Mouse (Mus musculus) kidney, adult 2 months (tissue): Measurements from ENCODE around the gene Ring1.

Experiments used
- CTCF ChIP-seq: fragments of 200-500 bp; conservative IDR thresholded peaks from 2 replicates; pipeline ENCODE4 v1.5.1; 2011; ENCODE audit warnings: low read depth, mild to moderate bottlenecking, control low read depth, low read length, moderate library complexity, mixed read lengths; ENCODE audit not compliant: insufficient read depth, insufficient read length
- POLR2A ChIP-seq: fragments of 200-500 bp; IDR thresholded peaks from one replicate; pipeline ENCODE4 v1.6.1; 2011; ENCODE audit warnings: low read depth, low read length, control low read depth

- TF ChIP-seq CTCF (no peak), POLR2A (no peak)
Measured at GRCm38 (mm10) chr17:34022987-34023386, 1.5 kb downstream of the Ring1 start.
